Mouse (Mus musculus) spleen, adult 2 months (tissue): ENCODE measurements at regions not wholly inside any gene's neighbourhood (a gene's known extent, or its start where the extent isn't known, plus 50 kb on each side); places are given as distances from the start of the nearest gene placed in this dataset.

ENCODE experiments used
- CTCF ChIP-seq: fragments of 200-500 bp; IDR thresholded peaks from 2 replicates; pipeline ENCODE4 v1.5.1; 2011; ENCODE audit warnings: mild to moderate bottlenecking, inconsistent platforms; ENCODE audit not compliant: insufficient read depth, insufficient read length, insufficient replicate concordance; ENCODE audit errors: extremely low read depth
- POLR2A ChIP-seq: fragments of 200-500 bp; IDR thresholded peaks from 2 replicates; pipeline ENCODE4 v1.6.1; 2011; ENCODE audit warnings: low read depth, low read length, inconsistent platforms

GRCm38 (mm10) chr17:9775668-9776151 is 106.2 kb upstream of the Pabpc6 start:
- TF ChIP-seq POLR2A, result no peak
- TF ChIP-seq CTCF, result no peak
